Mouse (Mus musculus): ENCODE measurements at regions not wholly inside any gene's neighbourhood (a gene's known extent, or its start where the extent isn't known, plus 50 kb on each side); places are given as distances from the start of the nearest gene placed in this dataset.

- H3K36me3 ChIP-seq (ENCODE audit: control insufficient read depth, insufficient read depth, low read length): no peaks in the 10 kb centered on the region
- H3K4me3 ChIP-seq (ENCODE audit: control insufficient read depth, insufficient read depth, low read length): no peak overlapping the region
- no peak for DNase-seq
- 9% methylated on average over 3 of the region's 3 CpGs for WGBS
- no peaks in the 10 kb centered on the region for H3K27me3 ChIP-seq (ENCODE audit: control insufficient read depth, insufficient read depth, low read length)
- H3K27ac ChIP-seq (ENCODE audit: control insufficient read depth, insufficient read depth, low read length): no peak overlapping the region
- H3K4me1 ChIP-seq (replicated peaks; ENCODE audit: control insufficient read depth, insufficient read depth, low read length): no peaks in the 10 kb centered on the region
- TF ChIP-seq CTCF (IDR thresholded peaks at IDR 0.05; ENCODE audit: borderline replicate concordance, control insufficient read depth, extremely low read depth, insufficient read depth, low read length, poor library complexity) (no peak), POLR2A (IDR thresholded peaks at IDR 0.05; ENCODE audit: control insufficient read depth, extremely low read depth, insufficient read depth, low read length, poor library complexity) (no peak)
Observed at GRCm38 (mm10) chr3:81589109-81589508, 343.3 kb upstream of the Ctso start.

GRCm38 (mm10) chr3:81629157-81629556, 303.2 kb upstream of the Ctso start:
- Histone ChIP-seq H3K4me1 (replicated peaks; ENCODE audit: control insufficient read depth, insufficient read depth, low read length) (no peaks in the 10 kb centered on the region), H3K27me3 (ENCODE audit: control insufficient read depth, insufficient read depth, low read length) (no peaks in the 10 kb centered on the region), H3K27ac (ENCODE audit: control insufficient read depth, insufficient read depth, low read length) (no peak overlapping the region), H3K36me3 (ENCODE audit: control insufficient read depth, insufficient read depth, low read length) (no peaks in the 10 kb centered on the region), H3K4me3 (ENCODE audit: control insufficient read depth, insufficient read depth, low read length) (no peak overlapping the region)
- no peak for DNase-seq
- TF ChIP-seq CTCF (IDR thresholded peaks at IDR 0.05; ENCODE audit: borderline replicate concordance, control insufficient read depth, extremely low read depth, insufficient read depth, low read length, poor library complexity) (no peak), POLR2A (IDR thresholded peaks at IDR 0.05; ENCODE audit: control insufficient read depth, extremely low read depth, insufficient read depth, low read length, poor library complexity) (no peak)
- WGBS: 52% methylated on average over 2 of the region's 2 CpGs

- TF ChIP-seq POLR2A (IDR thresholded peaks at IDR 0.05; ENCODE audit: control insufficient read depth, extremely low read depth, insufficient read depth, low read length, poor library complexity) (no peak), CTCF (IDR thresholded peaks at IDR 0.05; ENCODE audit: borderline replicate concordance, control insufficient read depth, extremely low read depth, insufficient read depth, low read length, poor library complexity) (no peak)
- WGBS: 88% methylated on average over 3 of the region's 3 CpGs
Observed at GRCm38 (mm10) chr3:81658490-81658889, 273.9 kb upstream of the Ctso start.

GRCm38 (mm10) chr3:81661620-81662019, 270.8 kb upstream of the Ctso start:
- Histone ChIP-seq H3K4me3 (ENCODE audit: control insufficient read depth, insufficient read depth, low read length) (no peak overlapping the region), H3K36me3 (ENCODE audit: control insufficient read depth, insufficient read depth, low read length) (no peaks in the 10 kb centered on the region), H3K27ac (ENCODE audit: control insufficient read depth, insufficient read depth, low read length) (no peak overlapping the region), H3K4me1 (replicated peaks; ENCODE audit: control insufficient read depth, insufficient read depth, low read length) (no peaks in the 10 kb centered on the region), H3K27me3 (ENCODE audit: control insufficient read depth, insufficient read depth, low read length) (no peaks in the 10 kb centered on the region)
- WGBS: 93% methylated on average over 1 of the region's 1 CpGs
- TF ChIP-seq POLR2A (IDR thresholded peaks at IDR 0.05; ENCODE audit: control insufficient read depth, extremely low read depth, insufficient read depth, low read length, poor library complexity) (no peak), CTCF (IDR thresholded peaks at IDR 0.05; ENCODE audit: borderline replicate concordance, control insufficient read depth, extremely low read depth, insufficient read depth, low read length, poor library complexity) (no peak)
- no peak for DNase-seq

More at GRCm38 (mm10) chr3:81658490-81658889, 273.9 kb upstream of the Ctso start:
- DNase-seq: no peak
- H3K27ac ChIP-seq (ENCODE audit: control insufficient read depth, insufficient read depth, low read length): no peak overlapping the region
- no peaks in the 10 kb centered on the region for H3K36me3 ChIP-seq (ENCODE audit: control insufficient read depth, insufficient read depth, low read length)
- no peak overlapping the region for H3K4me3 ChIP-seq (ENCODE audit: control insufficient read depth, insufficient read depth, low read length)
- no peaks in the 10 kb centered on the region for H3K4me1 ChIP-seq (replicated peaks; ENCODE audit: control insufficient read depth, insufficient read depth, low read length)
- no peaks in the 10 kb centered on the region for H3K27me3 ChIP-seq (ENCODE audit: control insufficient read depth, insufficient read depth, low read length)

GRCm38 (mm10) chr3:81666262-81666661, 266.1 kb upstream of the Ctso start:
- no peak overlapping the region for H3K27ac ChIP-seq (ENCODE audit: control insufficient read depth, insufficient read depth, low read length)
- 84% methylated on average over 2 of the region's 2 CpGs for WGBS
- no peaks in the 10 kb centered on the region for H3K4me1 ChIP-seq (replicated peaks; ENCODE audit: control insufficient read depth, insufficient read depth, low read length)
- TF ChIP-seq CTCF (IDR thresholded peaks at IDR 0.05; ENCODE audit: borderline replicate concordance, control insufficient read depth, extremely low read depth, insufficient read depth, low read length, poor library complexity) (no peak), POLR2A (IDR thresholded peaks at IDR 0.05; ENCODE audit: control insufficient read depth, extremely low read depth, insufficient read depth, low read length, poor library complexity) (no peak)
- H3K36me3 ChIP-seq (ENCODE audit: control insufficient read depth, insufficient read depth, low read length): no peaks in the 10 kb centered on the region
- DNase-seq: no peak
- H3K27me3 ChIP-seq (ENCODE audit: control insufficient read depth, insufficient read depth, low read length): no peaks in the 10 kb centered on the region
- no peak overlapping the region for H3K4me3 ChIP-seq (ENCODE audit: control insufficient read depth, insufficient read depth, low read length)

GRCm38 (mm10) chr3:81676570-81676969, 255.8 kb upstream of the Ctso start:
- Histone ChIP-seq H3K4me1 (replicated peaks; ENCODE audit: control insufficient read depth, insufficient read depth, low read length) (no peaks in the 10 kb centered on the region), H3K4me3 (ENCODE audit: control insufficient read depth, insufficient read depth, low read length) (no peak overlapping the region), H3K36me3 (ENCODE audit: control insufficient read depth, insufficient read depth, low read length) (no peaks in the 10 kb centered on the region), H3K27me3 (ENCODE audit: control insufficient read depth, insufficient read depth, low read length) (no peaks in the 10 kb centered on the region), H3K27ac (ENCODE audit: control insufficient read depth, insufficient read depth, low read length) (no peak overlapping the region)
- 94% methylated on average over 1 of the region's 1 CpGs for WGBS
- no peak for DNase-seq
- TF ChIP-seq POLR2A (IDR thresholded peaks at IDR 0.05; ENCODE audit: control insufficient read depth, extremely low read depth, insufficient read depth, low read length, poor library complexity) (no peak), CTCF (IDR thresholded peaks at IDR 0.05; ENCODE audit: borderline replicate concordance, control insufficient read depth, extremely low read depth, insufficient read depth, low read length, poor library complexity) (no peak)

Measured in thymus, adult 2 months (tissue).